Comparison of ENCODE assay signal across 21 mouse cellular contexts in the genomic region with DNA sequence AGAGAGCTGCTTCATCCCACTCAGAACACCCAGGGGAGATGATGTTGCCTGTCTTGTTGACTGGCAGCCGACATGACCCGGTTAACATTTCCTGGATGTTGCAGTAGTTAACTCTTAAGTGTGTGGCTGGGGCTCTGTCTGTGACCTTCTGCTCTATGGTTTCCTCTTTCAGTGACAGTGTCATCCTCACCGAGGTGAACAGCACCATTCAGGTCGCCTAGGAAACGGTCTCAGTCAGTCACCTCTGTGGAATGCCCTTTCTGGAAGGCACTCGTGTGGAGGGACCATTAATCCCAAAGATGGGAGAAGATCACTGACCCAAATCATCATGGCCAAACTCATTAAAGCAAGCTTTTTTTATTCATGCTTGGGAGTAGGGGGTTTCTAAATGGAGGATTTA. TPM values are rescaled to one million over a fixed set of nuclear protein-coding genes. Genes with fewer than 3 reads are reported as not detected.
DNase-seq lines count a peak whose midpoint lies in the region; ATAC-seq and TF ChIP-seq lines count a peak whose summit lies in the region.
"Had no signal": no experiment of that assay in that cellular context is flagged by ENCODE, and none has a peak within 500 bp of the region (broad histone marks: within the 10 kb centered on the region; RNA-seq: fewer than 3 reads in every experiment).

No protein-coding gene starts in this region.

- H3K27ac ChIP-seq in gastrocnemius, adult 2 months: no peak overlapping the region
- H3K27ac ChIP-seq in intestine, postnatal 0 days (ENCODE audit: low read depth, low read length): no peak overlapping the region
- H3K27ac ChIP-seq: embryonic facial prominence, embryonic 15.5 days; left cerebral cortex, adult 2 months; limb, embryonic 10.5 days had no signal

- 0 out of 2 replicates have a peak, but pooled peaks cover 3% of the 10 kb centered on the region for H3K4me1 ChIP-seq in intestine, postnatal 0 days (replicated peaks; ENCODE audit: control insufficient read depth, insufficient read depth, low read length)
- H3K4me1 ChIP-seq: megakaryocyte, embryonic 14.5 days had no signal

- CTCF ChIA-PET in Patski (lab: Charles Lee): no interaction called here

- no peaks in the 10 kb centered on the region for H3K27me3 ChIP-seq in Patski
- no peaks in the 10 kb centered on the region for H3K27me3 ChIP-seq in intestine, postnatal 0 days (replicated peaks; ENCODE audit: control insufficient read depth, insufficient read depth, low read length)
- H3K27me3 ChIP-seq: embryonic facial prominence, embryonic 15.5 days; megakaryocyte, embryonic 14.5 days had no signal

- H3K9me3 ChIP-seq in intestine, postnatal 0 days (ENCODE audit: control insufficient read depth): no peaks in the 10 kb centered on the region
- H3K9me3 ChIP-seq: embryonic facial prominence, embryonic 15.5 days; limb, embryonic 10.5 days had no signal

- peak; percentile 39 for DNase-seq in gastrocnemius, adult 2 months
- DNase-seq in gastrocnemius, adult 8-10 months (ENCODE audit: low spot score in 2 of 2): no peak
- DNase-seq in kidney, adult 9 months: peak; percentile 20
- DNase-seq in kidney, postnatal 25 days: no peak
- DNase-seq in Patski (ENCODE audit: low read depth, low spot score): no peak
- no peak for DNase-seq in thymus, postnatal 25 days
- no peak for DNase-seq in adrenal gland, postnatal 14 days
- DNase-seq: B cell, adult 2 months; cerebellum, adult 9-11 months; lung, adult 18-20 months had no signal

- intact Hi-C loops in gastrocnemius, adult 2 months (cut with DNase I): no loop called here

- H3K4me3 ChIP-seq in gastrocnemius, adult 2 months: no peak overlapping the region
- H3K4me3 ChIP-seq in intestine, postnatal 0 days (ENCODE audit: low read depth, low read length): no peak overlapping the region
- H3K4me3 ChIP-seq: embryonic facial prominence, embryonic 15.5 days; left cerebral cortex, adult 2 months; limb, embryonic 10.5 days; megakaryocyte, embryonic 14.5 days had no signal

- H3K4me2 ChIP-seq in intestine, postnatal 0 days (replicated peaks; ENCODE audit: low read depth): no peak overlapping the region
- H3K4me2 ChIP-seq: embryonic facial prominence, embryonic 15.5 days had no signal

- H3K9ac ChIP-seq in intestine, postnatal 0 days (ENCODE audit: low read depth, low read length): no peak overlapping the region
- H3K9ac ChIP-seq: embryonic facial prominence, embryonic 15.5 days had no signal

- no peaks in the 10 kb centered on the region for H3K36me3 ChIP-seq in intestine, postnatal 0 days (ENCODE audit: control insufficient read depth, insufficient read depth)
- H3K36me3 ChIP-seq: embryonic facial prominence, embryonic 15.5 days; limb, embryonic 10.5 days had no signal

- no peak for TF ChIP-seq CTCF in gastrocnemius, adult 2 months (IDR thresholded peaks at IDR 0.05)
- TF ChIP-seq CTCF in Patski (IDR thresholded peaks at IDR 0.05): no peak
- no peak for TF ChIP-seq CTCF in intestine, postnatal 0 days (IDR thresholded peaks at IDR 0.05; ENCODE audit: low read depth)

- WGBS in intestine, postnatal 0 days: 35% methylated on average over 6 of the region's 6 CpGs

- in situ Hi-C loops in Patski (cut with MboI; ENCODE audit: low pct_unique_long_range_greater_than_20kb): no loop called here

- POLR2A ChIA-PET in Patski (lab: Charles Lee): no interaction called here

- ATAC-seq in Patski: peak; percentile 49
- peak; percentile 36 for ATAC-seq in intestine, postnatal 0 days

RNA-seq across cellular contexts. Expression of gene Rxfp2, which starts 12.7 kb away (rescaled TPM):
- total RNA-seq in gastrocnemius, adult 2 months (2021): not detected
- total RNA-seq in gastrocnemius, adult 8-10 months (2022): not detected
- polyA plus RNA-seq in Patski (2021): not detected
- not detected in 2 replicates for polyA plus RNA-seq in intestine, postnatal 0 days (2015; fragmentation: Nextera tagmentation; extraction: Ambion mirVana)
- total RNA-seq in adrenal gland, postnatal 14 days (2021): 0.22 TPM in 1 of 2 replicates, not detected in the other
- total RNA-seq: adrenal gland, postnatal 10 days; gastrocnemius, postnatal 10 days; liver, adult 2 months; monocyte, adult 5-6 weeks had no signal
- polyA plus RNA-seq: heart, postnatal 0 days; liver, adult 2 months; small intestine, adult 2 months had no signal

Comparison
In these comparisons a context has a peak if more than half of its experiments do, and no peak if none do; other contexts are left out.
1. DNase-seq: peak in gastrocnemius, adult 2 months (single experiment) and kidney, adult 9 months (single experiment); none in gastrocnemius, adult 8-10 months (0 of 2), kidney, postnatal 25 days (0 of 2), Patski (single experiment), thymus, postnatal 25 days (single experiment) and adrenal gland, postnatal 14 days (single experiment).